Mouse (Mus musculus) stomach, embryonic 14.5 days (tissue): ENCODE measurements around the gene Cdh23. TPM values are rescaled to one million over a fixed set of nuclear protein-coding genes. Genes with fewer than 3 reads are reported as not detected.
A peak's percentile ranks its signal among the peaks of the same experiment; 100 is the strongest.

Experiments
- ATAC-seq: fragments of 200-750 bp; cut with Nextera tagmentation; 2 replicates; pipeline ENCODE4 v1.8.0; 2017; ENCODE audit warnings: low read depth, moderate TSS enrichment; ENCODE audit not compliant: insufficient number of reproducible peaks, insufficient read depth, low FRiP score
- H3K27ac ChIP-seq: fragments of 300-500 bp; sonication (generic); 2 replicates; pipeline ENCODE4 v1.5.1; 2014; ENCODE audit warnings: mild to moderate bottlenecking, low read length, moderate library complexity, mixed read lengths
- H3K27me3 ChIP-seq: fragments of 300-500 bp; sonication (generic); 2 replicates; pipeline ENCODE4 v1.6.1; 2014; ENCODE audit warnings: low read length, control low read depth, mixed read lengths; ENCODE audit not compliant: control insufficient read depth, insufficient read depth
- H3K36me3 ChIP-seq: fragments of 300-500 bp; sonication (generic); 2 replicates; pipeline ENCODE4 v1.6.1; 2014; ENCODE audit warnings: mild to moderate bottlenecking, control low read depth, low read length, moderate library complexity, mixed read lengths; ENCODE audit not compliant: control insufficient read depth, insufficient read depth
- H3K4me1 ChIP-seq: fragments of 300-500 bp; sonication (generic); 2 replicates; pipeline ENCODE4 v1.6.1; 2014; ENCODE audit warnings: low read length, control low read depth, mixed read lengths; ENCODE audit not compliant: control insufficient read depth, insufficient read depth
- H3K4me2 ChIP-seq: fragments of 300-500 bp; sonication (generic); replicated peaks from 2 replicates; pipeline ENCODE4 v1.6.1; 2014; ENCODE audit warnings: low read depth, low read length, control low read depth
- H3K4me3 ChIP-seq: fragments of 300-500 bp; sonication (generic); 2 replicates; pipeline ENCODE4 v1.5.1; 2014; ENCODE audit warnings: low read depth, low read length, control low read depth
- H3K9ac ChIP-seq: fragments of 300-500 bp; sonication (generic); replicated peaks from 2 replicates; pipeline ENCODE4 v1.6.1; 2014; ENCODE audit warnings: low read depth, mild to moderate bottlenecking, control low read depth, low read length, moderate library complexity, mixed read lengths
- H3K9me3 ChIP-seq: fragments of 300-500 bp; sonication (generic); 2 replicates; pipeline ENCODE4 v1.6.1; 2016; ENCODE audit warnings: low read depth, low read length, control low read depth; ENCODE audit not compliant: control insufficient read depth
- WGBS: fragments of 180-500 bp; shearing (Covaris S2); extraction: QIAGEN DNeasy Blood & Tissue Kit; methylation state at CpG from one replicate; pipeline ENCODE4 v1.1.7; 2014; 5-methylcytosine and 5-hydroxymethylcytosine counted together
- polyA plus RNA-seq: library from polyadenylated mRNA; unstranded; fragments of >200 nt; fragmentation: Nextera tagmentation; extraction: Ambion mirVana; gene quantifications from 2 replicates; pipeline ENCODE4 v1.2.1, GENCODE M21; 2014

The Cdh23 gene
- polyA plus RNA-seq, 1 experiment from 2014 or later, result 0.71 TPM

DNA sequence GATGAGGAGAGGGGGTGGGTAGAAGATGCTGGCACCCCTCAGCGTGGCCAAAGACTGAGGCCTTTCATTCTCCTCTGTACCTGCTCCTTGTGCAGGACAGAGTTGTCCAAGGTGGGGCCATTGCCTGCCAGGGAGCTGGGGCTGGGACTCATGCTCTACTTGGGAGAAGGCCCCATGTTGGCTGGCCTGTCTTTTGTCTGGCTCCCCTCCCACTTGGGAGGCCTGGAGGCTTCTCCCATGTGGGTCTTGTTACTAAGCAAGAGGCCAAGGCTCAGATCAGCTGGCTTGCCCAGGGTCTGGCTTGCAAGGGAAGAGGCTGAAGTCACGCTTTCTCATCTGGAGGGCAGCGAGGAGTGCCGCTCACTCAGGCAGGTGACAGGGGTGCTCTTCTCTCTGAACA lies 338.8 kb downstream of the Cdh23 start:
- H3K27me3 ChIP-seq, result no peaks in the 10 kb centered on the region
- WGBS, result 92% methylated on average over 4 of the region's 4 CpGs
- H3K9me3 ChIP-seq, result no peaks in the 10 kb centered on the region
- H3K4me1 ChIP-seq, result peaks cover 15% of the 10 kb centered on the region; the same call in 1 of the 2 replicates
- no peak overlapping the region for H3K9ac ChIP-seq
- ATAC-seq, result no peak
- H3K27ac ChIP-seq, result no peak overlapping the region
- no peaks in the 10 kb centered on the region for H3K36me3 ChIP-seq
- no peak overlapping the region for H3K4me2 ChIP-seq
- no peak overlapping the region for H3K4me3 ChIP-seq

DNA sequence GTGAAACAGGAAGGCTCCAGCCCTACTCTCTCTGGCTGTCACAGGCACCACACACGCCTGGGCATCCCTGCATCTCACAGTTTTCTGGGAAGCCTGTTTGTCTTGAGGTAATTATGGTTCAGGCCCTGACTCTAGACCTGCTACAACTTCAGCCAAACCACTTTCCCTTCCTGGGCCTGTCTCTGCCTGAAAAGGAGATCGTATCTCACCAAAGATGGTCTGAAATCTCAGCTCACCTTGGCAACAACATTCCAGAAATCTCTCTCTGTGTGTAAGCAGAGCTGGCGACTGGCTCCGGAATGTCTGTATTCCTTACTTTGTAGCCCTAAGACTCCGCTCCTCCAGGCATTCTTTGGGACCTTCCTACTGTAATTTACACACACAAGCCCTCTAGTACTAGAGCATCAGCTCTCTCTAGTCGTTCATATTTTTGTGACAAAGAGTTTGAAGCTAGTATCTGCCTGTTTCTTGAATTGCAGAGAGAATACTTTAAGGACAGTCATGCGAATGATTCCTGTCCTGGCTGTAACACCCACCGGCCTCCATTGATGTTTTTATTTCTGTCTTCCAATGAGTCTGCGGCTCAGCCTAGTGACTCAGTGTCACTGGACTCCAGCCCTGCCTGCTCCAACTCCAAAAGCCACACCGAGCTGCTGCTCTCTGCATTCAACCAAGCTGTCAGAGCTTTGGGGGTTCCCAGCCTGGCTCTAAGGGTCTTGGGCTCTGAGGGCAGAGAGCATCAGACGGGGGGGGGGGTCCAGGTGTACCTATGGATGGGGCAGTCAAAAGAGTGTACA lies 341.2 kb downstream of the Cdh23 start:
- H3K9me3 ChIP-seq, result no peaks in the 10 kb centered on the region
- WGBS, result 49% methylated on average over 11 of the region's 11 CpGs
- no peaks in the 10 kb centered on the region for H3K27me3 ChIP-seq
- H3K9ac ChIP-seq, result no peak overlapping the region
- no peak overlapping the region for H3K4me3 ChIP-seq
- ATAC-seq, result no peak
- peaks cover 25% of the 10 kb centered on the region for H3K4me1 ChIP-seq
- H3K36me3 ChIP-seq, result no peaks in the 10 kb centered on the region
- peak overlapping the region; percentile 55; the same call in 1 of the 2 replicates for H3K27ac ChIP-seq
- H3K4me2 ChIP-seq, result no peak overlapping the region

DNA sequence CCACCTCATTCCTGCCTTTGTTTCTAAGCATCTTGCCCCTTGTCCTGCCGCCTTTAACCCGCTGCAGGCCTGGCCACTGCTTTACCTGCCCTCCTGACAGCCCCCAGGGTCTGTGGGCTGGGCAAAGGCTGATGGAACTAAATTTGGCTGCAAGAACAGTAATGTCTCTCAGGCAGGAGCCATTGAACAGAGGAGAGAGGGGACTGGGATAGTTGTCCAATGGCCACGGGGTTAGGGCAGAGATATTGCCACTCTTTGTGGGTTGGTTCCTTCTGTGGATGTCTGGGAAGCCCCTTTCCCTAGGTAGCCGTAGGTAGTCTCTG lies 342.3 kb downstream of the Cdh23 start:
- 89% methylated on average over 4 of the region's 4 CpGs for WGBS
- Histone ChIP-seq H3K27ac (peak overlapping the region; percentile 21; the same call in 1 of the 2 replicates), H3K27me3 (no peaks in the 10 kb centered on the region)

DNA sequence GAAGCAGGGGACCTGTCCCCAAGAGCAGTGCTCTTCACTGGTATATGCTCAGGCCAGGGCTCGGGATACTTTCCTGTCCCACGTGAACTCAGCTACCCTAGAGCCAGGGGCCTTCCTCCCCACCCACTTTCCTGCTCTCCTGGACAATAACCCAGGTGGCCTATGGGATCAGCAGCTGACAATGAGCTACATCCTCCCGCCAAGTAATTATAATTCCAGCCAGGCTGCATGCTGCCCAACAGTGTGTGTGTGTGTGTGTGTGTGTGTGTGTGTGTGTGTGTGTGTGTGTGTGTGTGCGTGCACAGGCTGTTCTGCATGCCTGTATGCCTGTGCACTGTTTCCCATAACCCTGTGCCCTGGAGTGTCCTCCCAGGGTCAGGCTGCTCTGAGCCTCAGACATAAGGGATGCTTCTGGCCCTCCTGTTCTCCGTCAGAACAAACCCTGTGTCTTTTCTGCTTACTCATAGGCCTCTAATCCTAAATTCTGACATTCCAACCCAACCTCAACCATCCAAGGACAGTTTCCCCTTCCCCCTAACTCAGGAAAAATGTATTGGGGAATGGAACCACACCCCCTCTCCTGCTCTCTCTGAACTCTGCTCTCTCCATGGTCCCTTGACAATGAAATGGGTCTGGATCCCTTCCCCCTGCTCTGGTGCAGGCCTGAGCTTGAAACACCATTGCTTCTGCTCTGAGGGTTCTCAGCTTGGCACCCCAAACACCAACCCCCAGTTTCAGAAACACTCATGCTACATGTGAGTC lies 342.9 kb downstream of the Cdh23 start:
- Histone ChIP-seq H3K27me3 (no peaks in the 10 kb centered on the region), H3K27ac (peak overlapping the region; percentile 21; the same call in 1 of the 2 replicates), H3K4me2 (no peak overlapping the region), H3K9me3 (no peaks in the 10 kb centered on the region), H3K4me1 (peaks cover 41% of the 10 kb centered on the region), H3K4me3 (no peak overlapping the region), H3K36me3 (no peaks in the 10 kb centered on the region), H3K9ac (no peak overlapping the region)
- no peak for ATAC-seq
- 41% methylated on average over 5 of the region's 5 CpGs for WGBS

More for the DNA sequence above, 342.3 kb downstream of the Cdh23 start:
- no peaks in the 10 kb centered on the region for H3K36me3 ChIP-seq
- no peak overlapping the region for H3K4me3 ChIP-seq
- H3K4me1 ChIP-seq, result peaks cover 36% of the 10 kb centered on the region
- H3K9me3 ChIP-seq, result no peaks in the 10 kb centered on the region
- ATAC-seq, result no peak
- H3K4me2 ChIP-seq, result no peak overlapping the region
- no peak overlapping the region for H3K9ac ChIP-seq

GRCm38 (mm10) chr10:60351761-60352455 lies 344.4 kb downstream of the Cdh23 start:
- H3K4me1 ChIP-seq, result peaks cover 51% of the 10 kb centered on the region
- no peaks in the 10 kb centered on the region for H3K9me3 ChIP-seq
- no peak overlapping the region for H3K9ac ChIP-seq
- no peaks in the 10 kb centered on the region for H3K27me3 ChIP-seq
- H3K4me2 ChIP-seq, result no peak overlapping the region; the same call in 1 of the 2 replicates
- 10% methylated on average over 7 of the region's 7 CpGs for WGBS
- H3K4me3 ChIP-seq, result no peak overlapping the region
- peak; percentile 73 for ATAC-seq
- H3K36me3 ChIP-seq, result no peaks in the 10 kb centered on the region
- H3K27ac ChIP-seq, result peak overlapping the region; percentile 95

GRCm38 (mm10) chr10:60351248-60351647 lies 345.0 kb downstream of the Cdh23 start:
- H3K9me3 ChIP-seq, result no peaks in the 10 kb centered on the region
- ATAC-seq, result no peak
- H3K27ac ChIP-seq, result peak overlapping the region; percentile 95
- H3K36me3 ChIP-seq, result no peaks in the 10 kb centered on the region
- H3K9ac ChIP-seq, result no peak overlapping the region
- peaks cover 58% of the 10 kb centered on the region for H3K4me1 ChIP-seq
- H3K4me3 ChIP-seq, result no peak overlapping the region
- H3K27me3 ChIP-seq, result no peaks in the 10 kb centered on the region
- no peak overlapping the region; the same call in 1 of the 2 replicates for H3K4me2 ChIP-seq
- 6% methylated on average over 3 of the region's 3 CpGs for WGBS

DNA sequence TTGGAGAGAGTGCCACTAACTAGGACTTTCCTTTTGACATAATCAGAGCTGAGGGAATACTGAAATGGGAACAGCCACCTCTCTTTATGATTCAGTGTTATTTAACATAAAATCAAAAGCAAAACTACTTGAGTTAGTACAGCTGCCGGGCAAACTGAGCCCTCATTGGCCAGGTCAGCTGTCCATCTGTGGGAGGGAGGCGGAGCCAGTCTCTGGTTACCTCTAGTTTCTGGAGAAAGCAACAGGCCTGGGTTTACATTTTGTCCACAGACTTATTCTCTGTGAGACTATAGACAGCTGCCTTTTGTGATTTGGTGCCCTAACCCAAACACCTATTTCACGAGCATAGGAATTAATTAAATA lies 345.5 kb downstream of the Cdh23 start:
- no peak overlapping the region; the same call in 1 of the 2 replicates for H3K4me2 ChIP-seq
- H3K9ac ChIP-seq, result no peak overlapping the region
- H3K4me3 ChIP-seq, result no peak overlapping the region
- H3K27ac ChIP-seq, result peak overlapping the region; percentile 95
- H3K4me1 ChIP-seq, result peaks cover 59% of the 10 kb centered on the region
- no peaks in the 10 kb centered on the region for H3K9me3 ChIP-seq
- no peaks in the 10 kb centered on the region for H3K36me3 ChIP-seq
- no peaks in the 10 kb centered on the region for H3K27me3 ChIP-seq
- ATAC-seq, result peak; percentile 67
- WGBS, result 15% methylated on average over 3 of the region's 3 CpGs

DNA sequence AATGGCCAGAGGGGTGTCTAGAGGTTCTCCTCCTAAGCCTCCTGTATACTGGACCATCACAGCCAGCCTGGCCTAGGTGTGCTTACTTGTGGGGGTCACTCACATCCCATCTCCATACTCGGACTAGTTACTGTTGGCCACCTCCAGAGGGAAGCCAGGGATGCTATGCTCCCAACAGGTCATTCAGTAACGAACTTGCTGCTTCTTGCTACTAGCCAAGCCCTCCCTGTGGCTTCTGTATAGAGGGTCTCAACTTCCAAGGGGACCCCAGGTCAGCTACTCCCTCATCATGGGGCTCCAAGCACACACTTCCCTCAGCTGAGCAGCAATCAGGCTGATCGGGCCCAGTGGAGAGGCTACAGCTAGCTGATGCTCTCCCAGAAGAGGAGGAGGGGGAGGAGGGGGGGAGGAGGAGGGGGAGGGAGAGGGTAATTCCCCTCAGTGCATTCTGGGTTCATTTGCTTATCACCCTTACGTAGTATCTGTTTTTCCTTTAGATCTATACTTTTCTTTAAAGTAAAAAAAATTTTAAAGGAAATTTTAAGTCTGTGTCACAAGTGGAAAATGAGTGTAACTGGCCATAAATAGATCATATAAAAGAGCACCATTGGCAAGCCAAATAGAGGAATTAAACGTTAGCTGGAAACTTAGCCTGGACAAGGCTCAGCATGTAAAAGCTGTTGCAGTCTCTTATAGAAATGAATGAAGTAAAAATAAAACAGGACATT lies 346.0 kb downstream of the Cdh23 start:
- peak overlapping the region; percentile 86 for H3K27ac ChIP-seq
- no peak for ATAC-seq
- H3K9ac ChIP-seq, result no peak overlapping the region
- H3K4me1 ChIP-seq, result peaks cover 59% of the 10 kb centered on the region
- H3K4me2 ChIP-seq, result no peak overlapping the region; the same call in 1 of the 2 replicates
- H3K36me3 ChIP-seq, result no peaks in the 10 kb centered on the region
- H3K4me3 ChIP-seq, result no peak overlapping the region
- H3K9me3 ChIP-seq, result no peaks in the 10 kb centered on the region
- 36% methylated on average over 5 of the region's 5 CpGs for WGBS
- H3K27me3 ChIP-seq, result no peaks in the 10 kb centered on the region
